Mouse (Mus musculus): ENCODE results near the gene Ms4a10. TPM values are rescaled to one million over a fixed set of nuclear protein-coding genes. Genes with fewer than 3 reads are reported as not detected.

The Ms4a10 gene
- polyA plus RNA-seq, 1 experiment from 2014 or later = not detected

GRCm38 (mm10) chr19:10972660-10973059 is 1.8 kb downstream of the Ms4a10 start:
- Histone ChIP-seq H3K9ac (replicated peaks; ENCODE audit: low read depth, low read length) (no peak overlapping the region), H3K9me3 (ENCODE audit: control insufficient read depth, low read length) (no peaks in the 10 kb centered on the region), H3K4me3 (ENCODE audit: low read depth, low read length) (no peak overlapping the region), H3K27me3 (ENCODE audit: control insufficient read depth, insufficient read depth, low read length) (no peaks in the 10 kb centered on the region), H3K36me3 (ENCODE audit: control insufficient read depth, insufficient read depth, low read length) (no peaks in the 10 kb centered on the region), H3K27ac (ENCODE audit: low read depth, low read length) (no peak overlapping the region), H3K4me1 (ENCODE audit: control insufficient read depth, insufficient read depth, low read length) (no peaks in the 10 kb centered on the region), H3K4me2 (ENCODE audit: low read depth, low read length) (no peak overlapping the region)
- no peak for ATAC-seq (ENCODE audit: low read depth)
- WGBS = 49% methylated on average over 3 of the region's 3 CpGs

GRCm38 (mm10) chr19:10970457-10970856 is 4.0 kb downstream of the Ms4a10 start:
- no peaks in the 10 kb centered on the region for H3K9me3 ChIP-seq (ENCODE audit: control insufficient read depth, low read length)
- WGBS = 86% methylated on average over 3 of the region's 3 CpGs
- H3K27me3 ChIP-seq (ENCODE audit: control insufficient read depth, insufficient read depth, low read length) = no peaks in the 10 kb centered on the region
- H3K36me3 ChIP-seq (ENCODE audit: control insufficient read depth, insufficient read depth, low read length) = no peaks in the 10 kb centered on the region
- H3K9ac ChIP-seq (replicated peaks; ENCODE audit: low read depth, low read length) = no peak overlapping the region
- no peaks in the 10 kb centered on the region for H3K4me1 ChIP-seq (ENCODE audit: control insufficient read depth, insufficient read depth, low read length)
- no peak overlapping the region for H3K4me3 ChIP-seq (ENCODE audit: low read depth, low read length)
- no peak for ATAC-seq (ENCODE audit: low read depth)
- no peak overlapping the region for H3K4me2 ChIP-seq (ENCODE audit: low read depth, low read length)
- H3K27ac ChIP-seq (ENCODE audit: low read depth, low read length) = no peak overlapping the region

DNA sequence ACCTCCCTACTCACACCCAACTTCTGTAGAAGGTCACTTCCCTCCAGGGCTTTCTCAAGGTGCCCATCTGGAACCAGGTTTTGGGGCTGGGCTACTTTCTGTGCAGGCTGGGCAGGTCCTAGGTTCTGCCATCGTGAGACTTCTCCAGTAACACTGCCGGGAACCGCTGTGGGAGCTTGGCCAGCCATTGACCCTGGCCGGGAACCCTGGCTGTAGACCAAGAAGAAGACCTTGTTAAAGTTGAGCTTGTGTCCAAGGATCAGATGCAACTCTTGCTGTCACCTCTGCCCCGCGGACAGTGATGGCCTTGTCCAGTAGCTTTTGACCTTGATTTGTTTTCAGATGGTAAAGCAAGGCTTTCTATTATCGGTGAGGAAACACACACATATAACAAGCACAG is 5.9 kb downstream of the Ms4a10 start:
- H3K9me3 ChIP-seq (ENCODE audit: control insufficient read depth, low read length) = no peaks in the 10 kb centered on the region
- whole genome bisulfite sequencing = 93% methylated on average over 7 of the region's 7 CpGs

GRCm38 (mm10) chr19:10965721-10966120 is 8.7 kb downstream of the Ms4a10 start:
- no peaks in the 10 kb centered on the region for H3K4me1 ChIP-seq (ENCODE audit: control insufficient read depth, insufficient read depth, low read length)
- 91% methylated on average over 7 of the region's 7 CpGs for WGBS

More for the DNA sequence above, 5.9 kb downstream of the Ms4a10 start:
- ATAC-seq (ENCODE audit: low read depth) = no peak
- no peak overlapping the region for H3K4me2 ChIP-seq (ENCODE audit: low read depth, low read length)
- H3K27ac ChIP-seq (ENCODE audit: low read depth, low read length) = no peak overlapping the region
- no peaks in the 10 kb centered on the region for H3K27me3 ChIP-seq (ENCODE audit: control insufficient read depth, insufficient read depth, low read length)
- H3K4me1 ChIP-seq (ENCODE audit: control insufficient read depth, insufficient read depth, low read length) = no peaks in the 10 kb centered on the region
- no peak overlapping the region for H3K4me3 ChIP-seq (ENCODE audit: low read depth, low read length)
- H3K36me3 ChIP-seq (ENCODE audit: control insufficient read depth, insufficient read depth, low read length) = no peaks in the 10 kb centered on the region
- H3K9ac ChIP-seq (replicated peaks; ENCODE audit: low read depth, low read length) = no peak overlapping the region

DNA sequence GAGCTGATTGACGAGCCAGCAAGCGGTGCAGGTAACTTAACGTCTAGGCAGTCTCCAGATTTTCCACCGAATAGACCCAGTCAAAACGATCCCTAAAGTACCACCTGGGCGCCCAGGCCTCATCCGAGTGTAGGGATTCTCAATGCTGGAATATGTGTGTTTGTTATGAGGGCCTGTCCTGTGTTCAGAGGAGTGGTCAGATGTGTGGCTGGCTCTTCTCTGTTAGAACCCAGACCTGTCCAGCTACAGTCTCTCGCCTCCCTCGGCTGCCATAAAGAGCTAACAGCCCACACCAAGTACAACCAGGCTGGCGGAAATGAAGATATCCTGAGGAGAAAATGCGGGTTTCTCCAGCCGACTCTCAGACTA is 14.5 kb downstream of the Ms4a10 start:
- H3K36me3 ChIP-seq (ENCODE audit: control insufficient read depth, insufficient read depth, low read length) = no peaks in the 10 kb centered on the region
- H3K9me3 ChIP-seq (ENCODE audit: control insufficient read depth, low read length) = no peaks in the 10 kb centered on the region
- H3K4me2 ChIP-seq (ENCODE audit: low read depth, low read length) = no peak overlapping the region
- no peaks in the 10 kb centered on the region for H3K27me3 ChIP-seq (ENCODE audit: control insufficient read depth, insufficient read depth, low read length)
- H3K4me1 ChIP-seq (ENCODE audit: control insufficient read depth, insufficient read depth, low read length) = no peaks in the 10 kb centered on the region
- no peak overlapping the region for H3K27ac ChIP-seq (ENCODE audit: low read depth, low read length)
- 41% methylated on average over 12 of the region's 12 CpGs for WGBS
- H3K4me3 ChIP-seq (ENCODE audit: low read depth, low read length) = no peak overlapping the region
- ATAC-seq (ENCODE audit: low read depth) = no peak
- H3K9ac ChIP-seq (replicated peaks; ENCODE audit: low read depth, low read length) = no peak overlapping the region

More at GRCm38 (mm10) chr19:10965721-10966120, 8.7 kb downstream of the Ms4a10 start:
- Histone ChIP-seq H3K27ac (ENCODE audit: low read depth, low read length) (no peak overlapping the region), H3K4me2 (ENCODE audit: low read depth, low read length) (no peak overlapping the region), H3K9me3 (ENCODE audit: control insufficient read depth, low read length) (no peaks in the 10 kb centered on the region), H3K27me3 (ENCODE audit: control insufficient read depth, insufficient read depth, low read length) (no peaks in the 10 kb centered on the region), H3K9ac (replicated peaks; ENCODE audit: low read depth, low read length) (no peak overlapping the region), H3K36me3 (ENCODE audit: control insufficient read depth, insufficient read depth, low read length) (no peaks in the 10 kb centered on the region), H3K4me3 (ENCODE audit: low read depth, low read length) (no peak overlapping the region)
- ATAC-seq (ENCODE audit: low read depth) = no peak

GRCm38 (mm10) chr19:10959085-10959977 is 15.1 kb downstream of the Ms4a10 start:
- Histone ChIP-seq H3K27me3 (ENCODE audit: control insufficient read depth, insufficient read depth, low read length) (no peaks in the 10 kb centered on the region), H3K9me3 (ENCODE audit: control insufficient read depth, low read length) (no peaks in the 10 kb centered on the region), H3K4me1 (ENCODE audit: control insufficient read depth, insufficient read depth, low read length) (no peaks in the 10 kb centered on the region), H3K36me3 (ENCODE audit: control insufficient read depth, insufficient read depth, low read length) (no peaks in the 10 kb centered on the region), H3K4me2 (ENCODE audit: low read depth, low read length) (no peak overlapping the region), H3K9ac (replicated peaks; ENCODE audit: low read depth, low read length) (no peak overlapping the region), H3K27ac (ENCODE audit: low read depth, low read length) (no peak overlapping the region), H3K4me3 (ENCODE audit: low read depth, low read length) (no peak overlapping the region)
- WGBS = 34% methylated on average over 11 of the region's 11 CpGs
- peak; percentile 76 for ATAC-seq (ENCODE audit: low read depth)

DNA sequence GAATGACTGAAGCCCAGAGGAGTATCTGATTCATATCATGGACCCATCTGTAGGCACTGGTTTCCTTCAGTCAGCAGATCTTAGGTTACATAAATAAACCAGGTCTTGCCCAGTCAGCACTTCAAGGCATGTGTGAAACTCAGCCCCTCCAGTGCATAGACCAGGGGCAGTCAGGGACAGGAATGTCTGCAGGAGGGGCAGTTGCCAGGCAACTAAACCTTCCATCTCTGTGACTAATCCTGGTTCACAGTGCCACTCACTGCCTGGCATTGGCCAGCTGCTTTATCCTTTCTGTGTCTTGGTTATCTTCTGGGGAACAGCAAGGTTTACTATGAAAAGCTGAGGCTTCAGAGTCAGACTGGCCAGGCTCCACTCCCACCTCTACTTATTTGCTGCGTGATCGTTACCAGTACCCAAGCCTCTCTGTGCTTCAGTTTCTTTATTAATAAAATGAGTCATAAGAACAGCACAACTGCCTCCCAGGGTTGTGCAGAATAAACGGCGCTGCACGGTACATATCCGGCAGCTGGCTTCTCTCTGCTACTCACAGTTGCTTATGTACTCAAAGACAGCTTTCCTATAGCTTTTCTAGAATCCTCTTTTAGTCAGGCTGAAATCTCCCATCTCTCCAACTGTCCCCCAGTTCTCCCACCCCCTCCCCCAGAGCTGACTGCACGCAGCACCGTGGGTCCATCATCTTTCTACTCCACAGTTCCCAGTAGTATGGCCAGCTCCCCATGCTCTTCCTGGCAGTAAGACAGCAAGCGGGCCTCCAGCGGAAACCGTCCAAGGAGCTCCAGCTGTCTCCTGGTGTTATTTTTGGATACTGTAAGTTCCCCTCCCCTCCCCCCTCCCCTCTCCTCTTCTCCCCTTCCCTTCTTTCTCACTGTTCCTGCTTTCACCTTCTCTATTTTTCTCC is 22.2 kb downstream of the Ms4a10 start:
- Histone ChIP-seq H3K9ac (replicated peaks; ENCODE audit: low read depth, low read length) (no peak overlapping the region), H3K4me2 (ENCODE audit: low read depth, low read length) (no peak overlapping the region), H3K36me3 (ENCODE audit: control insufficient read depth, insufficient read depth, low read length) (no peaks in the 10 kb centered on the region), H3K9me3 (ENCODE audit: control insufficient read depth, low read length) (no peaks in the 10 kb centered on the region), H3K27ac (ENCODE audit: low read depth, low read length) (no peak overlapping the region), H3K27me3 (ENCODE audit: control insufficient read depth, insufficient read depth, low read length) (no peaks in the 10 kb centered on the region), H3K4me3 (ENCODE audit: low read depth, low read length) (no peak overlapping the region), H3K4me1 (ENCODE audit: control insufficient read depth, insufficient read depth, low read length) (peaks cover 15% of the 10 kb centered on the region)
- no peak for ATAC-seq (ENCODE audit: low read depth)
- 73% methylated on average over 11 of the region's 11 CpGs for WGBS

- peaks cover 4% of the 10 kb centered on the region; the same call in 1 of the 2 replicates for H3K36me3 ChIP-seq (ENCODE audit: control insufficient read depth, insufficient read depth, low read length)
Measured at GRCm38 (mm10) chr19:10949558-10949957, 24.9 kb downstream of the Ms4a10 start.

More at GRCm38 (mm10) chr19:10949558-10949957, 24.9 kb downstream of the Ms4a10 start:
- Histone ChIP-seq H3K4me1 (ENCODE audit: control insufficient read depth, insufficient read depth, low read length) (peaks cover 20% of the 10 kb centered on the region), H3K4me2 (ENCODE audit: low read depth, low read length) (peak overlapping the region; percentile 100), H3K9me3 (ENCODE audit: control insufficient read depth, low read length) (no peaks in the 10 kb centered on the region), H3K9ac (replicated peaks; ENCODE audit: low read depth, low read length) (peak overlapping the region; percentile 28; the same call in 1 of the 2 replicates), H3K27me3 (ENCODE audit: control insufficient read depth, insufficient read depth, low read length) (no peaks in the 10 kb centered on the region), H3K27ac (ENCODE audit: low read depth, low read length) (peak overlapping the region; percentile 39; the same call in 1 of the 2 replicates), H3K4me3 (ENCODE audit: low read depth, low read length) (peak overlapping the region; percentile 54)
- peak; percentile 1; the same call in 1 of the 2 replicates for ATAC-seq (ENCODE audit: low read depth)
- 34% methylated on average over 9 of the region's 9 CpGs for WGBS

All from neural tube, embryonic 14.5 days (tissue).